ENCODE assay signal across 26 mouse cellular contexts in the genomic region with DNA sequence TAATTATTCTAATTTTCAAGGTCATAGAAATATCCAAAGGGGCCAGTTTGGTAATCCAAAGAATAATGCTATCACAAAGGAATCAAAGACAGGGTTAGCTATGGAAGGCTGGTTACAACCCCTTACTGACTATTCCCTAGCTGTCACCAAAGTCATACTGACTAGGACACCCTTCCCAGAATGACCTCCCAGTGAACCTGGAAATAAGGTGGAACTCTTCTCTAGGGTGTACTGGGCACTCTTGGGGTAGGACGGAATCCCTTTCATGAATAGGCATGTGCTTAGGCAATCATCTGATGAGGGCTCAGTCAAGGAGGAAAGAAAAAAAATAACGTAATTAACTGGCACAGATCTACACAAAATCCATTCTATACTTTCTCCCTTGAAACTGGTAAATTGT.
DNase-seq lines count a peak whose midpoint lies in the region; ATAC-seq and TF ChIP-seq lines count a peak whose summit lies in the region.
"Had no signal": no experiment of that assay in that cellular context is flagged by ENCODE, and none has a peak within 500 bp of the region (broad histone marks: within the 10 kb centered on the region; RNA-seq: fewer than 3 reads in every experiment).

No protein-coding gene starts in this region.

- 63% methylated on average over 2 of the region's 2 CpGs for WGBS in hindbrain, embryonic 12.5 days
- 41% methylated on average over 2 of the region's 2 CpGs for WGBS in hindbrain, embryonic 16.5 days
- WGBS in neural tube, embryonic 12.5 days: 67% methylated on average over 2 of the region's 2 CpGs
- 49% methylated on average over 2 of the region's 2 CpGs for WGBS in midbrain, embryonic 15.5 days
- WGBS in olfactory bulb, adult 2 months: 38% methylated on average over 2 of the region's 2 CpGs

- no peak overlapping the region for H3K4me3 ChIP-seq in hindbrain, embryonic 12.5 days
- no peak overlapping the region for H3K4me3 ChIP-seq in hindbrain, embryonic 16.5 days (ENCODE audit: low read length)
- no peak overlapping the region for H3K4me3 ChIP-seq in neural tube, embryonic 12.5 days
- H3K4me3 ChIP-seq in midbrain, embryonic 15.5 days: no peak overlapping the region
- H3K4me3 ChIP-seq in olfactory bulb, adult 2 months (ENCODE audit: insufficient read depth, low read depth, low read length): no peak overlapping the region
- H3K4me3 ChIP-seq: forebrain, embryonic 15.5 days; heart, embryonic 15.5 days; myocyte had no signal

- no peaks in the 10 kb centered on the region for H3K27me3 ChIP-seq in hindbrain, embryonic 12.5 days
- H3K27me3 ChIP-seq in hindbrain, embryonic 16.5 days (replicated peaks; ENCODE audit: control insufficient read depth, insufficient read depth, low read length): no peaks in the 10 kb centered on the region
- H3K27me3 ChIP-seq in neural tube, embryonic 12.5 days (replicated peaks): no peaks in the 10 kb centered on the region
- H3K27me3 ChIP-seq in midbrain, embryonic 15.5 days (replicated peaks): no peaks in the 10 kb centered on the region
- H3K27me3 ChIP-seq: forebrain, embryonic 15.5 days; heart, embryonic 15.5 days had no signal

- H3K9me3 ChIP-seq in hindbrain, embryonic 12.5 days (replicated peaks): no peaks in the 10 kb centered on the region
- no peaks in the 10 kb centered on the region for H3K9me3 ChIP-seq in hindbrain, embryonic 16.5 days (ENCODE audit: control insufficient read depth, low read length)
- H3K9me3 ChIP-seq in neural tube, embryonic 12.5 days: no peaks in the 10 kb centered on the region
- H3K9me3 ChIP-seq in midbrain, embryonic 15.5 days: no peaks in the 10 kb centered on the region
- H3K9me3 ChIP-seq: forebrain, embryonic 15.5 days; heart, embryonic 15.5 days had no signal

- H3K4me1 ChIP-seq in hindbrain, embryonic 12.5 days: peaks cover 4% of the 10 kb centered on the region; the same call in 1 of the 2 replicates
- H3K4me1 ChIP-seq in hindbrain, embryonic 16.5 days (ENCODE audit: control insufficient read depth, insufficient read depth, low read depth, low read length): no peaks in the 10 kb centered on the region; the same call in none of the 2 replicates
- 0 out of 2 replicates have a peak, but pooled peaks cover 4% of the 10 kb centered on the region for H3K4me1 ChIP-seq in neural tube, embryonic 12.5 days
- peaks cover 10% of the 10 kb centered on the region for H3K4me1 ChIP-seq in midbrain, embryonic 15.5 days
- peaks cover 7% of the 10 kb centered on the region for H3K4me1 ChIP-seq in olfactory bulb, adult 2 months (ENCODE audit: control insufficient read depth, insufficient read depth, low read length)

- no peak overlapping the region for H3K4me2 ChIP-seq in hindbrain, embryonic 12.5 days (replicated peaks)
- H3K4me2 ChIP-seq in hindbrain, embryonic 16.5 days (ENCODE audit: low read length): no peak overlapping the region
- H3K4me2 ChIP-seq in neural tube, embryonic 12.5 days (replicated peaks): no peak overlapping the region
- no peak overlapping the region for H3K4me2 ChIP-seq in midbrain, embryonic 15.5 days
- H3K4me2 ChIP-seq: forebrain, embryonic 15.5 days; heart, embryonic 15.5 days had no signal

- H3K27ac ChIP-seq in hindbrain, embryonic 12.5 days: no peak overlapping the region
- H3K27ac ChIP-seq in hindbrain, embryonic 16.5 days (ENCODE audit: low read depth, low read length): no peak overlapping the region
- no peak overlapping the region for H3K27ac ChIP-seq in neural tube, embryonic 12.5 days
- H3K27ac ChIP-seq in midbrain, embryonic 15.5 days: peak overlapping the region; percentile 22
- peak overlapping the region; percentile 90 for H3K27ac ChIP-seq in olfactory bulb, adult 2 months (ENCODE audit: insufficient read depth, low read depth, low read length)
- H3K27ac ChIP-seq: forebrain, embryonic 15.5 days; heart, embryonic 15.5 days; liver, embryonic 14.5 days had no signal

- no peak for TF ChIP-seq CTCF in olfactory bulb, adult 2 months (IDR thresholded peaks at IDR 0.05; ENCODE audit: insufficient read depth, low read depth, low read length)

- H3K36me3 ChIP-seq in hindbrain, embryonic 12.5 days: no peaks in the 10 kb centered on the region
- H3K36me3 ChIP-seq in hindbrain, embryonic 16.5 days (ENCODE audit: control insufficient read depth, insufficient read depth, low read length): no peaks in the 10 kb centered on the region
- no peaks in the 10 kb centered on the region for H3K36me3 ChIP-seq in neural tube, embryonic 12.5 days
- no peaks in the 10 kb centered on the region for H3K36me3 ChIP-seq in midbrain, embryonic 15.5 days (replicated peaks)
- H3K36me3 ChIP-seq: forebrain, embryonic 15.5 days; heart, embryonic 15.5 days had no signal

- H3K9ac ChIP-seq in hindbrain, embryonic 12.5 days: no peak overlapping the region
- no peak overlapping the region for H3K9ac ChIP-seq in hindbrain, embryonic 16.5 days (ENCODE audit: low read depth, low read length)
- no peak overlapping the region for H3K9ac ChIP-seq in neural tube, embryonic 12.5 days
- H3K9ac ChIP-seq in midbrain, embryonic 15.5 days: no peak overlapping the region
- H3K9ac ChIP-seq: forebrain, embryonic 15.5 days; heart, embryonic 15.5 days; liver, embryonic 14.5 days had no signal

- ATAC-seq in hindbrain, embryonic 12.5 days (ENCODE audit: low FRiP score): peak; percentile 36; the same call in 1 of the 2 replicates
- ATAC-seq in hindbrain, embryonic 16.5 days: no peak
- ATAC-seq in neural tube, embryonic 12.5 days (ENCODE audit: low FRiP score, low read depth): peak; percentile 48; the same call in 1 of the 2 replicates
- ATAC-seq in midbrain, embryonic 15.5 days (replicated peaks): peak; percentile 51; the same call in 1 of the 2 replicates
- ATAC-seq: activated CD4-positive, CD25-positive, alpha-beta regulatory T cell, adult 4 months; forebrain, embryonic 15.5 days; intestine, postnatal 0 days had no signal

- TF ChIP-seq POLR2A in olfactory bulb, adult 2 months (IDR thresholded peaks at IDR 0.05; ENCODE audit: insufficient read depth, low read depth, low read length): no peak

- DNase-seq in neural tube, embryonic 10.5 days (ENCODE audit: extremely low spot score, low spot score): no peak
- DNase-seq in embryo, embryonic 9.5 days (ENCODE audit: extremely low spot score): no peak
- DNase-seq in natural killer cell, adult 2 months (ENCODE audit: low spot score in 2 of 2): no peak
- DNase-seq: adrenal gland, adult 2 months; adrenal gland, postnatal 36 days; B cell, adult 2 months; cerebellum, adult 2 months; cerebellum, postnatal 14 days; heart, postnatal 36 days; kidney, adult 9 months; kidney, postnatal 10 days; liver; lung, adult 2 months; lung, postnatal 10 days; thymus, postnatal 4 days had no signal

Comparison
In these comparisons a context has a peak if more than half of its experiments do, and no peak if none do; other contexts are left out.
1. H3K27ac ChIP-seq: peak in midbrain, embryonic 15.5 days (single experiment) and olfactory bulb, adult 2 months (single experiment); none in hindbrain, embryonic 12.5 days (single experiment), hindbrain, embryonic 16.5 days (single experiment) and neural tube, embryonic 12.5 days (single experiment).